14 mouse cellular contexts compared by ENCODE assay signal in genomic region chr10:70374726-70375125, GRCm38 (mm10).
DNase-seq lines count a peak whose midpoint lies in the region.
"Had no signal": no experiment of that assay in that cellular context is flagged by ENCODE, and none has a peak within 500 bp of the region (broad histone marks: within the 10 kb centered on the region; RNA-seq: fewer than 3 reads in every experiment).

No protein-coding gene starts in this region.

- DNase-seq in adrenal gland, adult (ENCODE audit: inconsistent age in 2 of 2, low spot score in 1 of 2) = peak; percentile 76 to 87
- DNase-seq in adrenal gland, postnatal 4 days (ENCODE audit: low spot score in 2 of 2) = no peak
- peak; percentile 41 for DNase-seq in kidney, adult 9 months
- no peak for DNase-seq in kidney, postnatal 10 days
- peak; percentile 47 for DNase-seq in NIH3T3 (ENCODE audit: low read depth)
- DNase-seq in adrenal gland, postnatal 36 days = peak; percentile 53 to 54
- DNase-seq in liver = no peak
- DNase-seq: B cell, adult 2 months; cerebellum, adult 2 months; cerebellum, postnatal 10 days; forebrain, postnatal 0 days; gastrocnemius, adult 2 months; gastrocnemius, postnatal 25 days; heart, postnatal 36 days had no signal

Comparison
In these comparisons a context has a peak if more than half of its experiments do, and no peak if none do; other contexts are left out.
1. DNase-seq: peak in adrenal gland, adult (2 of 2), kidney, adult 9 months (single experiment), NIH3T3 (single experiment) and adrenal gland, postnatal 36 days (2 of 2); none in adrenal gland, postnatal 4 days (0 of 2), kidney, postnatal 10 days (single experiment) and liver (single experiment).